Mouse (Mus musculus): ENCODE data around the gene Fam168a. TPM values are rescaled to one million over a fixed set of nuclear protein-coding genes. Genes with fewer than 3 reads are reported as not detected.
A peak's percentile ranks its signal among the peaks of the same experiment; 100 is the strongest.

Gene Fam168a
- polyA plus RNA-seq, 1 experiment from 2014 or later = 53.8 TPM

DNA sequence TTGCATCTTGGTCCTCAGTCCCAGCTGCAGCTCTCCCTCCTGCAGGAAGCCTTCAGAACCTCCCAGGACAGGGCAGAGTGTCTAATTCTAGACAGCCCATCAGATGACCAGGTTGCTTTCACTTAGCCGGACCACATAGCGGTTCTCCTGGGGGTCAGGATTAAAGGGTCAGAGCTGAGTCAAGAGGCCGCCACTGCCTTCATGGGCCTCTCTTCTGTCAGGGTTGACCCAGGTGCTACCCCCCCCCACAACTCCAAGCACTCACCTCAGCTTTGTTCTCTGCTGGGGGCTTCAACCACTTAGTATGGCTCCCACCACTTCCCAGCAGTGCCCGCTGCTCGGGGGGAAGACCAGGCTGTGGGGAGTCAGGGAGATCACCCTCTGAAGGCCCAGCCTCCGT lies 140.7 kb downstream of the Fam168a start:
- Histone ChIP-seq H3K9me3 (ENCODE audit: control insufficient read depth, low read length) (no peaks in the 10 kb centered on the region), H3K27ac (ENCODE audit: low read depth, low read length) (no peak overlapping the region), H3K9ac (ENCODE audit: low read depth, low read length) (no peak overlapping the region), H3K4me3 (ENCODE audit: low read length) (no peak overlapping the region), H3K4me1 (ENCODE audit: control insufficient read depth, insufficient read depth, low read length) (peaks cover 14% of the 10 kb centered on the region), H3K27me3 (ENCODE audit: control insufficient read depth, insufficient read depth, low read length) (no peaks in the 10 kb centered on the region), H3K4me2 (replicated peaks; ENCODE audit: low read depth, low read length) (no peak overlapping the region), H3K36me3 (ENCODE audit: control insufficient read depth, insufficient read depth, low read length) (no peaks in the 10 kb centered on the region)
- 91% methylated on average over 6 of the region's 6 CpGs for WGBS
- no peak for ATAC-seq (ENCODE audit: low FRiP score, low TSS enrichment)

- H3K27ac ChIP-seq (ENCODE audit: low read depth, low read length) = no peak overlapping the region
- H3K36me3 ChIP-seq (ENCODE audit: control insufficient read depth, insufficient read depth, low read length) = no peaks in the 10 kb centered on the region
- WGBS = 40% methylated on average over 6 of the region's 6 CpGs
- H3K9me3 ChIP-seq (ENCODE audit: control insufficient read depth, low read length) = no peaks in the 10 kb centered on the region
- no peaks in the 10 kb centered on the region for H3K27me3 ChIP-seq (ENCODE audit: control insufficient read depth, insufficient read depth, low read length)
- no peak for ATAC-seq (ENCODE audit: low FRiP score, low TSS enrichment)
- no peak overlapping the region for H3K4me3 ChIP-seq (ENCODE audit: low read length)
- H3K4me1 ChIP-seq (ENCODE audit: control insufficient read depth, insufficient read depth, low read length) = peaks cover 23% of the 10 kb centered on the region
- no peak overlapping the region for H3K4me2 ChIP-seq (replicated peaks; ENCODE audit: low read depth, low read length)
- no peak overlapping the region for H3K9ac ChIP-seq (ENCODE audit: low read depth, low read length)
Measured at GRCm38 (mm10) chr7:100848744-100849143, 142.3 kb downstream of the Fam168a start.

DNA sequence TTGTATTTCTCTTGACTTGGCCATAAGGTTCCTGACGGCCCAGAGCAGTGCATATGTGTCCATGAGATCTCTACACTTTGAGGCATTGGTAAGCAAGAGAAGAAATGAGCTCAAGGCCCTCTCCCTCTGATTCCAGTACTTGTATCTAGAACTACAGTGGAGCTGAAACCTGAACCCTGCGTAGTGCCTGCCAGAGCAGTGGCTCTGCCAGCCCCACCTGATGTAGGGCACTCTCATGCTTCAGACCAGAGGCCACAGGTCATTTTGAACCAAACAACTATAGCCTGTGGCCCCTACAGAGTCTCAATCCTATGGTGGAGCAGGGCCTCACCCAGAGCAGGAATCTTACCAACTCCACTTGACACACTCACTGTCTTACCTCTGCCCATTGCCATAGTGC lies 143.1 kb downstream of the Fam168a start:
- Histone ChIP-seq H3K4me2 (replicated peaks; ENCODE audit: low read depth, low read length) (no peak overlapping the region), H3K27me3 (ENCODE audit: control insufficient read depth, insufficient read depth, low read length) (no peaks in the 10 kb centered on the region), H3K9me3 (ENCODE audit: control insufficient read depth, low read length) (no peaks in the 10 kb centered on the region), H3K4me1 (ENCODE audit: control insufficient read depth, insufficient read depth, low read length) (peaks cover 30% of the 10 kb centered on the region), H3K4me3 (ENCODE audit: low read length) (no peak overlapping the region), H3K27ac (ENCODE audit: low read depth, low read length) (no peak overlapping the region), H3K9ac (ENCODE audit: low read depth, low read length) (no peak overlapping the region), H3K36me3 (ENCODE audit: control insufficient read depth, insufficient read depth, low read length) (no peaks in the 10 kb centered on the region)
- no peak for ATAC-seq (ENCODE audit: low FRiP score, low TSS enrichment)
- WGBS = 87% methylated on average over 2 of the region's 2 CpGs

DNA sequence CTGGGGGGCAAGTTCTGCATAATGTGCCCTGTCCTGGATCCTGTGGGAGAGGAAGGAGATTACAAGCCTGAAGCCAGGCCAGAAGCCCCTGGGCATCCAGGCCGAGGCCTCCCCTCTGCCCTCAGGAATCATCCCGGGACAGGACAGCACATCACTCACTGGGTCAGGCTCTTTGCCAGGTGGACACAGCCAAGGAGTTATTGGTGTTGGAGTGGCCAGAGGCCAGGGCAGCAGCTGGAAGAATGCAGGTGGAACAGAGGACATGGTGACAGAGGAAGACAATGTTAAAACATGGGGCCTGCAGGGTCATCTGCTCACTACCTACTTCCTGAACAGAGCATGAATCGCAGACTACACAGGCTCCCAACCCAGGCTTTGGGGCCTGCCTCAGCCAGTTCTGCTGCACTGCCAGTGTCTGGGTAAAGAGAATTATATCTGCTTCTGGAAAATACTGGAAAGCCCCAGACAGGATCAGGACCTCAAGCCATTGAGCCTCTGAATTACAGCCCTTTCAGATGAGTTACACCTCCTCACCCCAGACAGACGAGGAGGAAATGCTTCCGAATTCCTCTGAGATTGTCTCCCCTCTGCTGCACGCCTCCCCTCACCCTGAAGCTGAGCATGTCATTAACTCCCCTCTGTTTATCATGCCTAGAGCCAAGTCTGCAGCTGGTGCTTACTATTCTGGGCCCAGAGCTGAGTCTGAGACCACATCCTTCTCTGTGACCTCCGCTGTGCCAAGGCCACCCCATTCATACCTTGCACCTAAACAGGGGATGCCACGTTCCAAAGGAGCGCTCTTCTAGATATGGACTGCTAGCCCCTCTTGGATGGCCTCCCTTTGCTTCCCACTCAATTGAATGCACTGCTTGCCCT lies 145.3 kb downstream of the Fam168a start:
- 47% methylated on average over 9 of the region's 9 CpGs for WGBS
- H3K9ac ChIP-seq (ENCODE audit: low read depth, low read length) = peak overlapping the region; percentile 23; the same call in 1 of the 2 replicates

DNA sequence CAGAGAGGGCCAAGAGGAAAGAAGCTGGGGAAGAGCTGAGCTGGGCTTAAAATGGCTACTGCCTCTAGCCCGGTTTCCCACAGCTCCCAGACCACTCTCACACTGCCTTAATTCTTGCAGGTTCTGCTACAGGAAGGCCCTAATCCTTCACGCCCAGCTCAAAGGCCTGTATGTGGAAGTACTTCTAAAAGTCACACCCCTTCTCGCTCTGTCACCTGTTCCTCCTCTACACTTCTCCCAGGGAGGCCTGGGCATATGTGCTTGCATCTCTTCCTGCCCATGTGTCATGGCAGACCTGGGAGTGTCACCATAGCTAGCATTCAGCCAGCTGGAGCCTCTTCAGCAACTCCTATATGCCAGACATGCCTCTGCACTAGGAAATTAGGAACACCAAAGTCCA lies 147.0 kb downstream of the Fam168a start:
- Histone ChIP-seq H3K4me3 (ENCODE audit: low read length) (no peak overlapping the region), H3K9ac (ENCODE audit: low read depth, low read length) (no peak overlapping the region), H3K4me1 (ENCODE audit: control insufficient read depth, insufficient read depth, low read length) (peaks cover 43% of the 10 kb centered on the region), H3K9me3 (ENCODE audit: control insufficient read depth, low read length) (no peaks in the 10 kb centered on the region), H3K27me3 (ENCODE audit: control insufficient read depth, insufficient read depth, low read length) (no peaks in the 10 kb centered on the region), H3K36me3 (ENCODE audit: control insufficient read depth, insufficient read depth, low read length) (no peaks in the 10 kb centered on the region), H3K27ac (ENCODE audit: low read depth, low read length) (no peak overlapping the region), H3K4me2 (replicated peaks; ENCODE audit: low read depth, low read length) (no peak overlapping the region)
- ATAC-seq (ENCODE audit: low FRiP score, low TSS enrichment) = no peak
- 73% methylated on average over 3 of the region's 3 CpGs for WGBS

More for the DNA sequence above, 145.3 kb downstream of the Fam168a start:
- H3K4me2 ChIP-seq (replicated peaks; ENCODE audit: low read depth, low read length) = no peak overlapping the region
- no peaks in the 10 kb centered on the region for H3K9me3 ChIP-seq (ENCODE audit: control insufficient read depth, low read length)
- ATAC-seq (ENCODE audit: low FRiP score, low TSS enrichment) = no peak
- H3K27me3 ChIP-seq (ENCODE audit: control insufficient read depth, insufficient read depth, low read length) = no peaks in the 10 kb centered on the region
- H3K27ac ChIP-seq (ENCODE audit: low read depth, low read length) = no peak overlapping the region; the same call in 1 of the 2 replicates
- no peaks in the 10 kb centered on the region for H3K36me3 ChIP-seq (ENCODE audit: control insufficient read depth, insufficient read depth, low read length)
- no peak overlapping the region for H3K4me3 ChIP-seq (ENCODE audit: low read length)
- H3K4me1 ChIP-seq (ENCODE audit: control insufficient read depth, insufficient read depth, low read length) = peaks cover 43% of the 10 kb centered on the region

GRCm38 (mm10) chr7:100854137-100854814 lies 147.8 kb downstream of the Fam168a start:
- Histone ChIP-seq H3K4me2 (replicated peaks; ENCODE audit: low read depth, low read length) (no peak overlapping the region), H3K9ac (ENCODE audit: low read depth, low read length) (no peak overlapping the region), H3K27ac (ENCODE audit: low read depth, low read length) (peak overlapping the region; percentile 24; the same call in 1 of the 2 replicates), H3K4me1 (ENCODE audit: control insufficient read depth, insufficient read depth, low read length) (peaks cover 43% of the 10 kb centered on the region), H3K4me3 (ENCODE audit: low read length) (no peak overlapping the region), H3K36me3 (ENCODE audit: control insufficient read depth, insufficient read depth, low read length) (no peaks in the 10 kb centered on the region), H3K9me3 (ENCODE audit: control insufficient read depth, low read length) (no peaks in the 10 kb centered on the region), H3K27me3 (ENCODE audit: control insufficient read depth, insufficient read depth, low read length) (no peaks in the 10 kb centered on the region)
- 41% methylated on average over 6 of the region's 6 CpGs for WGBS
- peak; percentile 33; the same call in 1 of the 2 replicates for ATAC-seq (ENCODE audit: low FRiP score, low TSS enrichment)

DNA sequence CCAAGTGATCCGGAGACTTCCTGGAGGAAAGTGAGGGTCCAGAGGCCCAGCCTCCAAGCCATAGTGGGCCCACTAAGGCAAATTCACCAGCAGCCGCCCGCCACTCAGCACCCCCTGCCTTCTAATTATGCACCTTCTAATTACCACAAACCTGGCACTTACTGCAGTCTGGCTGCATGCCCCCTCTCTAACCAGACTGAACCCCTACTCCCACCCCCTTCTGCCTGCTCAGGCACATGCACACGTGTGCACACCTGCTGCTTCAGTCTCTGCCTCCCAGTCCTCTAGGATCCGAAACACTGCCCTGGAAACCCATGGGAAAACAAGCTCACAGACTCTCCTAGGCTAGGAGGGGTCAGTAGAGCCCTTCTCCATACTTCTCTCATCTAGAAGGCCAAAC lies 148.4 kb downstream of the Fam168a start:
- Histone ChIP-seq H3K4me2 (replicated peaks; ENCODE audit: low read depth, low read length) (no peak overlapping the region), H3K9me3 (ENCODE audit: control insufficient read depth, low read length) (no peaks in the 10 kb centered on the region), H3K9ac (ENCODE audit: low read depth, low read length) (no peak overlapping the region), H3K4me3 (ENCODE audit: low read length) (no peak overlapping the region), H3K27me3 (ENCODE audit: control insufficient read depth, insufficient read depth, low read length) (no peaks in the 10 kb centered on the region), H3K27ac (ENCODE audit: low read depth, low read length) (no peak overlapping the region), H3K4me1 (ENCODE audit: control insufficient read depth, insufficient read depth, low read length) (peaks cover 43% of the 10 kb centered on the region), H3K36me3 (ENCODE audit: control insufficient read depth, insufficient read depth, low read length) (no peaks in the 10 kb centered on the region)
- WGBS = 53% methylated on average over 5 of the region's 5 CpGs
- ATAC-seq (ENCODE audit: low FRiP score, low TSS enrichment) = no peak

- H3K4me3 ChIP-seq (ENCODE audit: low read length) = no peak overlapping the region
- no peak overlapping the region for H3K4me2 ChIP-seq (replicated peaks; ENCODE audit: low read depth, low read length)
- no peak overlapping the region for H3K27ac ChIP-seq (ENCODE audit: low read depth, low read length)
- no peaks in the 10 kb centered on the region for H3K27me3 ChIP-seq (ENCODE audit: control insufficient read depth, insufficient read depth, low read length)
- no peaks in the 10 kb centered on the region for H3K9me3 ChIP-seq (ENCODE audit: control insufficient read depth, low read length)
- peaks cover 43% of the 10 kb centered on the region for H3K4me1 ChIP-seq (ENCODE audit: control insufficient read depth, insufficient read depth, low read length)
- H3K9ac ChIP-seq (ENCODE audit: low read depth, low read length) = no peak overlapping the region
- WGBS = 49% methylated on average over 4 of the region's 4 CpGs
- ATAC-seq (ENCODE audit: low FRiP score, low TSS enrichment) = no peak
- H3K36me3 ChIP-seq (ENCODE audit: control insufficient read depth, insufficient read depth, low read length) = no peaks in the 10 kb centered on the region
Measured at GRCm38 (mm10) chr7:100855300-100855699, 148.9 kb downstream of the Fam168a start.
